Mouse (Mus musculus): ENCODE results near the gene Tysnd1.
A peak's percentile ranks its signal among the peaks of the same experiment; 100 is the strongest.

Gene Tysnd1

GRCm38 (mm10) chr10:61689405-61689804 is 5.9 kb upstream of the Tysnd1 start:
- DNase-seq (ENCODE audit: low spot score in 2 of 2): peak in 1 of 2 experiments; percentile 44

GRCm38 (mm10) chr10:61693563-61693962 is 1.8 kb upstream of the Tysnd1 start:
- no peak for DNase-seq (ENCODE audit: low spot score in 2 of 2)

- DNase-seq (ENCODE audit: low spot score in 2 of 2): no peak
Measured at GRCm38 (mm10) chr10:61695703-61696559, 617 bp downstream of the Tysnd1 start.

- no peak for DNase-seq (ENCODE audit: low spot score in 2 of 2)
Measured at GRCm38 (mm10) chr10:61696560-61696823, 1.2 kb downstream of the Tysnd1 start.

GRCm38 (mm10) chr10:61697028-61697427 is 1.7 kb downstream of the Tysnd1 start:
- DNase-seq (ENCODE audit: low spot score in 2 of 2): no peak

GRCm38 (mm10) chr10:61704663-61705062 is 9.3 kb downstream of the Tysnd1 start:
- DNase-seq (ENCODE audit: low spot score in 2 of 2): no peak

- no peak for DNase-seq (ENCODE audit: low spot score in 2 of 2)
Measured at GRCm38 (mm10) chr10:61706412-61707375, 11.4 kb downstream of the Tysnd1 start.

DNA sequence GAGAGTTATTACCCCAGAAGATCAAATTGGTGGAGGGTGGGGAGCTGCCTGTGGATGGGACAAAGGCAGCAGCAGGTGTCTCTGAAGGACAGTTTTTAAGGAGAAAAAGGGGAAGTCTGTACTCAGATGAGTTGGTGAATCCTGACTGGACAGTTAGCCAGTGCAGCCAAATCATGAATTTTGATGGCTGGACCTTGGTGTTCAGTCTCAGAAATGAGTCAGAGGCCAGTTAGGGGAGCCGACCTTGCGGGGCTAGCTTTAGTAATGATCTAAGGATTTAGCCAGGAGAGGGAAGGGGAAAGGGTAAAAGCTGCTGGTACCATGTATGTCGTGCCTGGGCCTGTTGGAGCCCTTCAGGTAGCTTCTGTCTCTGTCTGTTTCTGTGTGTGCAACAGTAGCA is 18.3 kb downstream of the Tysnd1 start:
- no peak for DNase-seq (ENCODE audit: low spot score in 2 of 2)

DNA sequence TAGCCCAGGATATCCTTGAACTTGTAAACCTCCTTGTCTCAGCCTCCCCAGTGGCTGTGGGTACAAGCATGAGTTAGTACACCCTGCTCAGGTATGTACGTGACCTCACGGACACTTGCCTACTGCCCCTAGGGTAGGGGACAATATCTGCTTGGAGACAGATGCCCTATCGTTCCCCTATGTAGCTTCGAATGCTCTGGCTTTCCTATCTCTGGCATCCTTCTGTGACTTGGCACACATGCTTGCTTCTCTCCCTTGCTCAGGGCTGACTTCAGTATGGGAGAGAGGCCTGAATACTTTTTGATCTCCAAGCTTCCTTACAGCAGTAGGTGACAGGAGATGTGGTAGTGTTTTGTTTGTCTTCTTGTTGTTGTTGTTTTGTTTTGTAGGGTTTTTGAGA is 18.8 kb downstream of the Tysnd1 start:
- no peak for DNase-seq (ENCODE audit: low spot score in 2 of 2)

- peak; percentile 72 to 79 for DNase-seq (ENCODE audit: low spot score in 2 of 2)
Measured at GRCm38 (mm10) chr10:61714771-61715461, 19.6 kb downstream of the Tysnd1 start, which contains the start of gene Aifm2. Gene Aifm2 (plus strand): TSS chr10:61715263.

DNA sequence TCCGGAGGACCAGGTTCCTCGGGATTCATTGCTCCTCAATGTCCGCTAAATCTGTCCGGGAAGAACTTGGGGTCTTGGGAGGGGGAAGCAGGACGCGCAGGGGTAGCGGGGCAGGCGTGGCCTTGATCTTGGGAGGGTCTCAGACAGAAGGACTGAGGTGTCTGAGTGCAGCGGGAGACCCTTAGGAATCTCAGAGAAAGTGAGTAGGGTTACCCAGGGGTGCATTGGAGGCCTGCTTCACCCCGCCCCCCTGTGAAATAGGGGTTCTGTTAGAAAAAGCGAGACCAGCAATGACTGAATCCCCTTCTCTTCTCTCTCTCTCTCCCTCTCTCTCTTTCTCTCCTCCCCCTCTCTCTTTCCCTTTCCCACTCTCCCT is 20.1 kb downstream of the Tysnd1 start:
- DNase-seq (ENCODE audit: low spot score in 2 of 2): no peak

- DNase-seq (ENCODE audit: low spot score in 2 of 2): no peak
Measured at GRCm38 (mm10) chr10:61715996-61716864, 20.9 kb downstream of the Tysnd1 start.

DNA sequence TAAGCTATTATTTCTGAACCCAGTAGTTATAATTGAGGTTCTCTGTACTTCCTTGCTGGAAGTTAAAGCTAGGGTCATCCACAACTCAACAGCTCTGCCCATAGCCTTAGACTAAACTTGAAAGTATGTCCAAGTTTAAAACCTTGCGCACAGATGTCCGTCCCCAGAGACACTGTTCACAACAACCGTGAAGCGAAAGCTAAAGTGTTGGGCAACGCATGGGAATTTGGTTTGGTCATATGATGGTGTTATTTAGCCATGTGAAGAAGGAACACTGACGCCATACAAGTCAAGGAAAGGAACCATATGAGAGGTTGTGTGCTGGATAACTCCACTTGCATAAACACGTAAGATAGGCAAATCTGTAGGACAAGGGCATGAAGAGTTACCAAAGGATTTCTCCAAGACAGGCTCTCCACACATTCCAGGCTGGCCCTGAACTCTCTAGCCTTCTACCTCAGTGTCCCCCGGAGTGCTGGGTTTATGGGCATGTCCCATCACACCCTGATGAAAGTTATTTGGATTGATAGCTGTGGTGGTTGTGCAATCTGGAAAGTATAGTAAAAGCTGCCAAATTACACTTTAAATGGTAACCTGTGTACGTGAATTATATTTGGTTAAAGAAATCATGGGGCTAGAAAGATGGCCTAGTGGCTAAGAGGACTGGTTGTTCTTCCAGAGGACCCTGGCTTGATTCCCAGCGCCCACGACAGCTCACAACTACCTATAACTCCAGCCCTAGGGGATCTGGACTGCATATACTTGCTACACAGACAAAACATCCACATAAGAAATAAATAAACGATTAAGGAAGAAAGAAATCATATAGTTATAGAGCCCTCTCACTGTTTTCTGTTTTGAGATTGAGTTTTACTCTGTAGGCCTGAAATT is 22.3 kb downstream of the Tysnd1 start:
- DNase-seq (ENCODE audit: low spot score in 2 of 2): no peak

DNA sequence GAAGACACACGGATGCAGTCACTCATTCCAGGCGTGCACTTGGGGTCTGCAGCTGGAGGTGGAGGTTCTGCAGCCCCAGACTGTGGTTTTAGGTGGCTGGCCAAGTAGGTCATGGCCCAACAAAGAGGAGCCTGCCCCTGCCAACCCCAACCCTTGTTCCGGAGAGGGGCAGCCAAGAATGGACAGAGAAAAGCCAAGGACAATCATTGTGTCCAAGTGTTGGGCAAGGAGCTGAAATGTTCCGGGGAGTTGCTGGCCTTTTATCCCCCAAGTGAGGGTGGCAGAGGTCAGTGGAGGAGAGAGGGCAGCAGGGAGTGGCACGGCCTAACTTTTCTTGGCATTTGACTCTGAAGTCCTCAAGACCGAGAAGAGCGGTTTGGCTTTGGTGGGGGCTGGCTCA is 25.0 kb downstream of the Tysnd1 start:
- no peak for DNase-seq (ENCODE audit: low spot score in 2 of 2)

GRCm38 (mm10) chr10:61722215-61722614 is 26.9 kb downstream of the Tysnd1 start:
- DNase-seq (ENCODE audit: low spot score in 2 of 2): no peak

DNA sequence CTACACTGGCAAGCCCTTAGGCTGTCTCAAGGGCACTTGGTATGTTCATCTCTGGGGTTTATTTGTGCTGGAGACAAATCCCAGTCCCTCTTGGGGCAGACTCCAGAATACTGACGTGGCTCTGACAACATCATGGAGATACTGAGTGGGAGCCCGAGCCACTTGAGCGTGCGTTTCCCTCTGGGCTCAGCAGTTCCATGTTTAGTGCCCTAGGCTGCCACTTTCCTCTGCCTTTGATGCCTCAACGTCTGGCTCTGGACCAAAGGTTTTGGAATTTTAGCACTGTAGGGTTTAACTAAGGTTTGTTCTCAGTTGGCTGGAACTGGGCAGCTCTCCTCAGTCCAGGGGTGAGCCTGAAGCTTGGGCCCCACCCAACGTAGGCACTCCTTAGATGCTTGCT is 28.0 kb downstream of the Tysnd1 start:
- no peak for DNase-seq (ENCODE audit: low spot score in 2 of 2)

GRCm38 (mm10) chr10:61729181-61729580 is 33.9 kb downstream of the Tysnd1 start:
- DNase-seq (ENCODE audit: low spot score in 2 of 2): no peak

DNA sequence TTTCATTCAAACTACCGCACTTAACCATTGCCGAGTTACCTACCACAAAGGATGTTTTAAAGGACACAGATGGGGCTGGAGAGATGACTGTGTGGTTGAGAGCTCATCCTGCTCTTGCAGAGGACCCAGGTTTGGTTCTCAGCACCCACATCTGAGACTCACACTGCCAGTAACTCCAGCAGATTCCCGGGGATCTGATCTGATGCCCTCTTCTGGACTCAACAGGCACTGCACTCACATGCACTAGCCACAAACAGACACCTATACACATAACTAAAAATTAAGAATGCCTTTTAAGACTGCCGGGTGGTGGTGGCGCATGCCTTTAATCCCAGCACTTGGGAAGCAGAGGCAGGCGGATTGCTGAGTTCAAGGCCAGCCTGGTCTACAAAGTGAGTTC is 34.9 kb downstream of the Tysnd1 start:
- DNase-seq (ENCODE audit: low spot score in 2 of 2): no peak

- DNase-seq (ENCODE audit: low spot score in 2 of 2): no peak
Measured at GRCm38 (mm10) chr10:61734377-61734776, 39.1 kb downstream of the Tysnd1 start.

DNA sequence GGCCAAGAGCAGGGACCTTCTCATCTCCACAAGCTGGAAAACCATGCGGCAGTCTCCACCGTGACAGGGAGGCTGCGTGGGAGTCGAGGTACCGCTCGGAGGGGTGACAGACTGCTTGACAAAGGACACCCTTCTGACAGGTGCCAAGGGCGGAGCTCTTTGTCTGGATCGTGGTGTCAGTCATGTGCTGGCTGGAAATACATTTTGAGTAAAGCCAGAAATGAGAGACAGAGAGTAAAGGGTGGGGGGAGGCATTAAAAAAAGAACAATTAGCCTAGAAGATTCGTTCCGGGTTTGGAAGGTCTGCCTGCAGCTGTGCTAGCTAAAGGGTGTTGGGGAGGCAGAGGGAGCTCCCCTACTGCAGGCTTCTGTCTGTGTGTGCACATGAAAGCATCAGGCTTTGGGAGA is 41.4 kb downstream of the Tysnd1 start:
- no peak for DNase-seq (ENCODE audit: low spot score in 2 of 2)
